Mouse (Mus musculus) lung, postnatal 0 days (tissue): ENCODE measurements around the gene Klhl40. TPM values are rescaled to one million over a fixed set of nuclear protein-coding genes. Genes with fewer than 3 reads are reported as not detected.

Source experiments
- ATAC-seq: fragments of 200-750 bp; cut with Nextera tagmentation; 2 replicates; pipeline ENCODE4 v1.8.0; 2017; ENCODE audit warnings: moderate library complexity
- DNase-seq: peaks from one replicate; pipeline ENCODE4 v3.0.0-alpha.2; 2016; ENCODE audit warnings: low spot score
- H3K27ac ChIP-seq: fragments of 300-500 bp; sonication (generic); 2 replicates; pipeline ENCODE4 v1.5.1; 2014; ENCODE audit warnings: antibody characterized with exemption, mild to moderate bottlenecking, low read length, mixed read lengths
- H3K27me3 ChIP-seq: fragments of 300-500 bp; sonication (generic); replicated peaks from 2 replicates; pipeline ENCODE4 v1.6.1; 2014; ENCODE audit warnings: low read length, mixed read lengths; ENCODE audit not compliant: insufficient read depth
- H3K36me3 ChIP-seq: fragments of 300-500 bp; sonication (generic); 2 replicates; pipeline ENCODE4 v1.6.1; 2014; ENCODE audit warnings: low read length, mixed read lengths; ENCODE audit not compliant: insufficient read depth
- H3K4me1 ChIP-seq: fragments of 300-500 bp; sonication (generic); 2 replicates; pipeline ENCODE4 v1.6.1; 2014; ENCODE audit warnings: antibody characterized with exemption, low read depth, low read length, mixed read lengths; ENCODE audit not compliant: insufficient read depth
- H3K4me2 ChIP-seq: fragments of 300-500 bp; sonication (generic); replicated peaks from 2 replicates; pipeline ENCODE4 v1.6.1; 2014; ENCODE audit warnings: low read depth, mild to moderate bottlenecking, low read length, moderate library complexity, mixed read lengths
- H3K4me3 ChIP-seq: fragments of 300-500 bp; sonication (generic); 2 replicates; pipeline ENCODE4 v1.5.1; 2014; ENCODE audit warnings: low read depth, low read length
- H3K9ac ChIP-seq: fragments of 300-500 bp; sonication (generic); replicated peaks from 2 replicates; pipeline ENCODE4 v1.6.1; 2014; ENCODE audit warnings: low read depth, mild to moderate bottlenecking
- H3K9me3 ChIP-seq: fragments of 300-500 bp; sonication (generic); 2 replicates; pipeline ENCODE4 v1.6.1; 2016; ENCODE audit warnings: low read length, mixed read lengths
- CTCF ChIP-seq: IDR thresholded peaks from 2 replicates; pipeline ENCODE4 v1.5.1; 2016; ENCODE audit warnings: antibody characterized with exemption, mild to moderate bottlenecking
- EP300 ChIP-seq: IDR thresholded peaks from 2 replicates; pipeline ENCODE4 v1.6.1; 2016; ENCODE audit warnings: antibody characterized with exemption, mild to moderate bottlenecking, control low read depth
- WGBS: fragments of 180-500 bp; shearing (Covaris S2); extraction: QIAGEN DNeasy Blood & Tissue Kit; methylation state at CpG from one replicate; pipeline ENCODE4 v1.1.7; 2014; 5-methylcytosine and 5-hydroxymethylcytosine counted together
- polyA plus RNA-seq: library from polyadenylated mRNA; unstranded; fragments of >200 nt; fragmentation: Nextera tagmentation; extraction: Ambion mirVana; gene quantifications from 2 replicates; pipeline ENCODE4 v1.2.1, GENCODE M21; 2015

Gene Klhl40
- polyA plus RNA-seq, 1 experiment from 2014 or later, result 0.05 TPM

DNA sequence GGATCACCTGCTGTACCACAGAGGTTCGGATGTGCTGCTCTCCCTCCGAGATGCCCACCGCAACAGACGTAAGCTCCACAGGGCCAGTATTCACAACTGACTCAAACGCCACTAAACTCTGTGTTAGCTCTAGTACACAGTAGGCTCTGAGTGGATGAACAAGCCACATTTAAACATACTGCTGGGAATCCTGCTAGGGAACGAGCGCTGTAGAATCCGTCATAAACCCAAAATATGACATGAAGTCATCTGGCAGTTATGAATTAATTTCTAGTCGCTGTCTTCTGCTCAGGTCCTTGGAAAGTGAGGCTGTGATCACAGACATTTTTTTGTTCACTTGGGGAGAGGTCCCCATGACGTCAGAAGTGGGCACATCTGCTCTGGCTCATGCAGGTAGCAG, 1.5 kb upstream of the Klhl40 start:
- no peak for TF ChIP-seq CTCF
- no peak for TF ChIP-seq EP300
- no peak for DNase-seq
- Histone ChIP-seq H3K27me3 (peaks cover 21% of the 10 kb centered on the region), H3K9me3 (no peaks in the 10 kb centered on the region), H3K9ac (no peak overlapping the region), H3K27ac (no peak overlapping the region), H3K36me3 (no peaks in the 10 kb centered on the region), H3K4me3 (no peak overlapping the region), H3K4me1 (no peaks in the 10 kb centered on the region), H3K4me2 (no peak overlapping the region)
- no peak for ATAC-seq
- 78% methylated on average over 10 of the region's 10 CpGs for whole genome bisulfite sequencing

DNA sequence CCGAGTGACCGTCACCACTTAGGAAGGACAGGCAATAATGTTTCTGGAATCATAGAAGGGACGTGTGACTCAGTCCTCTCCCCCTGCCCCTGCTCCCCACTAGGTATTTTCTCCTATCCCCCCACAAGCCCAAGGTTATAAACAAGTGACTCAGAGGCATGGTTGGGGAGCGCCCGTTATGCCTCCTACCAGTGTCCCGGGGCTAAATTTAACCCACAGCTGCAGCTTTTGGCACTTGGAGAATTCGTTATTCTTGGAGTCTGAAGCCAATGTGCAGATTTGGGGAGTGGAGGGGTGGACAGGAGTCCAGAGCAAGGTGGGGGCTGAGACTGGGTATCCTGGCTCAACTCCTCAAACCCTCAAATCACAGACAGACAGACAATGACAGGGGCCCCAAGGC, 896 bp upstream of the Klhl40 start:
- no peak overlapping the region for H3K27ac ChIP-seq
- H3K4me2 ChIP-seq, result no peak overlapping the region
- H3K27me3 ChIP-seq, result peaks cover 21% of the 10 kb centered on the region
- no peak overlapping the region for H3K4me3 ChIP-seq
- H3K9me3 ChIP-seq, result no peaks in the 10 kb centered on the region
- TF ChIP-seq CTCF (no peak), EP300 (no peak)
- H3K9ac ChIP-seq, result no peak overlapping the region
- DNase-seq (no peak), ATAC-seq (no peak)
- no peaks in the 10 kb centered on the region for H3K36me3 ChIP-seq
- H3K4me1 ChIP-seq, result no peaks in the 10 kb centered on the region
- 74% methylated on average over 7 of the region's 7 CpGs for whole genome bisulfite sequencing

DNA sequence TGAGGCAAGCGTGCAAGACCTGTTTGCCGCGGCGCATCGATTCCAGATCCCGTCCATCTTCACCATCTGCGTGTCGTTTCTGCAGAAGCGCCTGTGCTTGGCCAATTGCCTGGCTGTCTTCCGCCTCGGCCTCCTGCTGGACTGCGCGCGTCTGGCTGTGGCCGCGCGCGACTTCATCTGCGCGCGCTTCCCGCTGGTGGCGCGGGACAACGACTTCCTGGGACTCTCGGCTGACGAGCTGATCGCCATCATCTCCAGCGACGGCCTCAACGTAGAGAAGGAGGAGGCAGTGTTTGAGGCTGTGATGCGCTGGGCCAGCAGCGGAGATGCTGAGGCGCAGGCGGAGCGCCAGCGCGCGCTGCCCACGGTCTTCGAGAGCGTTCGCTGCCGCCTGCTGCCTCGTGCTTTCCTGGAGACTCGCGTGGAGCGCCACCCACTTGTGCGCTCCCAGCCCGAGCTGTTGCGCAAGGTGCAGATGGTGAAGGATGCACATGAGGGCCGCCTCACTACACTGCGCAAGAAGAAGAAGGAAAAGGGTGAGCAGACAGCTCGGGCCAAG, 738 bp downstream of the Klhl40 start:
- WGBS, result 12% methylated on average over 54 of the region's 54 CpGs
- peak overlapping the region; percentile 42 for H3K4me2 ChIP-seq
- TF ChIP-seq EP300, result no peak
- peak; percentile 12; the same call in 1 of the 2 replicates for TF ChIP-seq CTCF
- H3K27me3 ChIP-seq, result peaks cover 21% of the 10 kb centered on the region
- ATAC-seq, result peak; percentile 14; the same call in 1 of the 2 replicates
- 0 out of 2 replicates have a peak overlapping the region, but pooled peaks have one; percentile 10 for H3K4me3 ChIP-seq
- no peaks in the 10 kb centered on the region for H3K4me1 ChIP-seq
- H3K36me3 ChIP-seq, result no peaks in the 10 kb centered on the region
- no peak overlapping the region for H3K27ac ChIP-seq
- H3K9ac ChIP-seq, result no peak overlapping the region
- peak; percentile 36 for DNase-seq
- H3K9me3 ChIP-seq, result no peaks in the 10 kb centered on the region

DNA sequence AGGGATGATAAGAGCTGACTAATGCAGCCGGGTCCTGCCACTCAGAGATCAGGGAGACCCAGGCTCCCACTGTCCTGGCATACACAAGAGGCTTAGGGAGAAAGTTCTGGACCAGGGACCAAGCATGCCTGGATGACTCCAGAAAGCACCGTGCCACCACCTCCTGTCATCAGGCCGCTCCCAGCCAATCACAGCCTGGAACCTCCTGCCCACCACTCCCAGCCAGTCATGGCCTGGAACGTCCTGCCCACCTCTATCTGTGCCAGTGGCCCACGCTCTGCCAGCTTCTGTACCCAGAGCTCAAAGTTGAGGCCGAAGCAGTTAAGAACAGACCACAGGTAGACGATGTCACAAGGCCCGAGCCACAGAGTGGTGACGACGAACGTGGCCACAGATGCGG, 7.4 kb downstream of the Klhl40 start:
- Histone ChIP-seq H3K36me3 (no peaks in the 10 kb centered on the region), H3K27me3 (no peaks in the 10 kb centered on the region), H3K9ac (no peak overlapping the region), H3K4me2 (no peak overlapping the region), H3K9me3 (no peaks in the 10 kb centered on the region), H3K4me3 (no peak overlapping the region), H3K27ac (no peak overlapping the region), H3K4me1 (no peaks in the 10 kb centered on the region)
- no peak for DNase-seq
- no peak for ATAC-seq
- no peak for TF ChIP-seq CTCF
- no peak for TF ChIP-seq EP300
- 78% methylated on average over 12 of the region's 12 CpGs for WGBS

GRCm38 (mm10) chr9:121785261-121785660, 7.9 kb downstream of the Klhl40 start:
- H3K36me3 ChIP-seq, result no peaks in the 10 kb centered on the region
- H3K4me2 ChIP-seq, result no peak overlapping the region
- H3K9me3 ChIP-seq, result no peaks in the 10 kb centered on the region
- WGBS, result 78% methylated on average over 8 of the region's 8 CpGs
- H3K4me3 ChIP-seq, result no peak overlapping the region
- no peak for DNase-seq
- H3K4me1 ChIP-seq, result no peaks in the 10 kb centered on the region
- H3K9ac ChIP-seq, result no peak overlapping the region
- no peak overlapping the region for H3K27ac ChIP-seq
- TF ChIP-seq CTCF, result no peak
- TF ChIP-seq EP300, result no peak
- H3K27me3 ChIP-seq, result no peaks in the 10 kb centered on the region
- ATAC-seq, result no peak

GRCm38 (mm10) chr9:121786359-121786758, 9.0 kb downstream of the Klhl40 start:
- TF ChIP-seq EP300 (no peak), CTCF (no peak)
- ATAC-seq, result no peak
- Histone ChIP-seq H3K27ac (no peak overlapping the region), H3K4me1 (no peaks in the 10 kb centered on the region), H3K9ac (no peak overlapping the region), H3K27me3 (no peaks in the 10 kb centered on the region), H3K4me2 (no peak overlapping the region), H3K4me3 (no peak overlapping the region), H3K36me3 (no peaks in the 10 kb centered on the region), H3K9me3 (no peaks in the 10 kb centered on the region)
- WGBS, result 81% methylated on average over 2 of the region's 2 CpGs
- no peak for DNase-seq

- TF ChIP-seq CTCF (no peak), EP300 (no peak)
- Histone ChIP-seq H3K4me1 (no peaks in the 10 kb centered on the region), H3K27me3 (no peaks in the 10 kb centered on the region), H3K27ac (no peak overlapping the region), H3K36me3 (no peaks in the 10 kb centered on the region), H3K9me3 (no peaks in the 10 kb centered on the region), H3K4me2 (no peak overlapping the region), H3K9ac (no peak overlapping the region), H3K4me3 (no peak overlapping the region)
- peak; percentile 58 for ATAC-seq
- 16% methylated on average over 5 of the region's 5 CpGs for WGBS
- DNase-seq, result peak; percentile 69
Observed at GRCm38 (mm10) chr9:121791206-121791605, 13.8 kb downstream of the Klhl40 start.
